Mouse (Mus musculus): Measurements from ENCODE around the gene Ifitm6.
A peak's percentile ranks its signal among the peaks of the same experiment; 100 is the strongest.
"Not testable (repeated sequence)": the region's sequence is repeated elsewhere in the genome, so short reads cannot be mapped to it uniquely, and the experiment has no call there.

Gene Ifitm6

DNA sequence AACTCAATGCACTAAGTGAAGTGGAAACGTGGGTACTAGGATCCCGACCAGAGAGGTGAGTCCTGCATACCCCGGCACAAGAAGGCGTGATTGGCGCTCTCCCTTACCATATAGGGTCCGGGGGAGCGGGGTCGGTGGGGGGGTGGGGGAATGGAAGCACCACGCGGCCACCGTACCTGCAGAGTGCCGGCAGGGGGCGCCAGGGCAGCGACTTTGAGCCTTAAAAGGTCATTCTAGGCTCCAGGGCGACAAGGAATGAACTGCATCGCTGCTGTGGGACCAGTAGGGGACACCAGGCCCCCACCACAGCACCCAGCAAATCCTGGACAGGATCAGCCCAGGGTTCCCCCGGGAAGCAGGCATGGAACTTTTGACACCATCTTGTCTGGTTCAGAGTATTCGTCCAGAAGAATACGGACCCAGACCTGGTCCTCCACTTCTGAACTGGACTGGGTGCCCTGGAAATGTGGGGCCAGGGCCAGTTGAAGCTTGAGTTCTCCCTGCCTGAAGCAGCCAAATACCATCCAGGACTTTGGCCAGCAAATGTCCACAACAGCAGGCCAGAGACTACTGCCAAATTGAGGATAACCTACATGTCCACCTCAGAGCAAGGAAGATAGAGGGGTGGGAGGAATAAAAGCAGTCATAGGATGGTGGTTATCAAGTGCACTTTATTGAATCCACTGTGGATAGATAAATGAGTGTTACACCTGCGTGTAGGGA is 8.6 kb downstream of the Ifitm6 start:
- DNase-seq (ENCODE audit: low read depth, low spot score), result peak; percentile 88

DNA sequence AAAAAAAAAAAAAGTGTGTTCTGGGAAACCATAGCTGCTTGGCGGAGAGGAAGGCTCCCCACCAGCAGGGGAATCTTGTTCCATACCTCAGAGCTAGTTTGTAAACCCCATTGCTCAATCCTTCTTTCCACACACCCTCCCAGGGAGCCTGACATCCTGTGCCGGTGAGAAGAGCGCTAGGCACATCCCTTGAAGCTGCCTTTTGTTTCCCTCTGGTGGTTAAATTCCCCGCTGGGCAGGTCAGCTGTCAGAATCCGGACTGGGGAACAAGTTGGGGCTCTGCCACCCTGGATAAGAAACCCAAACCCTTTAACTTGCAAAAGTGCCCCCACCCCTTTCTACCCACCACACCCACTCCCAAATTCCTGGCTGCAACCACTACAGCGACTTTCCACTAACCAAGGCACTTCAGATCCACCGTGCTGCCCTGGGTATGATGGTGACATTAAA is 9.4 kb downstream of the Ifitm6 start:
- DNase-seq (ENCODE audit: low read depth, low spot score), result peak; percentile 9

DNA sequence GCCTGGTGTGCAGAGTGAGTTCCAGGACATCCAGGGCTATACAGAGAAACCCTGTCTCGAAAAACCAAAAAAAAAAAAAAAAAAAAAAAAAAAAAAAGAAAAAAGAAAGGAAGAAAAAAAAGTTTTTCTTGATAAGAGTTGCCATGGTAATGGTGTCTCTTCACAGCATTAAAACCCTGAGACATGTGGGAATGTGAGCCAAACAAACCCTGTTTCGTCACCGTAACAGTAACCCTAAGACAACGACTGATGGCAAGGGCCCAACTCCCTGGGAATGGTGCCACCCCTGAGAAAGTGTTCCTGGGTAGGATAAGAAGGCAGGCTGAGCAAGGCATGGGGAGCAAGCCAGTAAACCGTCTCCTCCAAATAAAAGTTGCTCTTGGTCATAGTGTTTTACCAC is 10.8 kb downstream of the Ifitm6 start:
- no peak for DNase-seq (ENCODE audit: low read depth, low spot score)

DNA sequence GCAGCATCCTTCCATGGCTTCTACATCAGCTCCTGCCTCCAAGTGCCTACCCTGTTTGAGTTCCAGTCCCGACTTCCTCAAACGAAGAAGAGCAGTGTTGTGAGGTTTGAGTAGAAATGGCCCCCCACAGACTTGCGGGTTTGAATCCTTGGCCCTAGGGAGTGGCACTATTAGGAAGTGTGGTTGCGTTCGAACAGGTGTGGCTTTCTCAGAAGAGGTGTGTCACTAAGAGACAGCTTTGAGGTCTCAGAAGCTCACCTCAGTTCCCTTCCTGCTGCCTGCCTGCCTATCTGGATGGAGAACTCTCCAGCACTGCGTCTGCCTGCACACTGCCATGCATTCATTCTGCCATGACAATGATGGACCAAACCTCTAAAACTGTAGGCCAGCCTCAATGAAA is 11.3 kb downstream of the Ifitm6 start:
- no peak for DNase-seq (ENCODE audit: low read depth, low spot score)

DNA sequence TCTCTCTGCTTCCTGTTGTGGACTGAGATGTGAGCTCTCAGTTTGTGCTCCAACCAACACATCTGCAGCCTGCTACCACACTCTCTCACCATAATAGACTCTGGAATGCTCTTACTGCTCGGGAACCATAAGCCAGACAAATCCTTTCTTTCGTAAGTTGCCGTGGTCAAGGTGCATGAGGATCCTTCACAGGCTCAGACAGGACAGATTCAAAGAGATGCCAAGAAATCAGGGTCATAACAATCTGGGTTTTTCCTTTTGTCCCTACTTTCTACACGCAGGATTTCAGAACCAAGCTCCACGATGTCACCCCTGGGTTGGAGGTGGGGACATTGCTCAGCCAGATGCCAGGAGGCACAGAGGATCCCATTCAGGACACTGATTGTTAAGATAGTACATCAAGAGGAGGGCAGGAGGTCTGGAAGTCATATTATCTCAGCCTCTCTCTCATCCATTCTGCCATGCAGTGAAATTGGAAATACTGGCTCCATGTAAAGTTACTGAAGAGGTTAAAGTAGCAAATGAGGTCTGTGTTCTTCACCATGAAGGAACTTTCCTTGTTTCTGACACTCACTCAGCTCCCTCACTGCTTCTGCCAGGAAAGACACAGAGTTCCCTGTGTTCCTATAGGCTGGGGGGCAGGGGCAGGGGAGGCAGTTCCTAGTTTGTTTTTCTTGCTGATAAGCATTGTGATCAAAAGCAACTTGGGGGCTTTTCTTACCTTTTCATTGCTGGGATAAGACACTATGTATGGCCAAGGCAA is 14.3 kb downstream of the Ifitm6 start:
- DNase-seq (ENCODE audit: low read depth, low spot score), result no peak

DNA sequence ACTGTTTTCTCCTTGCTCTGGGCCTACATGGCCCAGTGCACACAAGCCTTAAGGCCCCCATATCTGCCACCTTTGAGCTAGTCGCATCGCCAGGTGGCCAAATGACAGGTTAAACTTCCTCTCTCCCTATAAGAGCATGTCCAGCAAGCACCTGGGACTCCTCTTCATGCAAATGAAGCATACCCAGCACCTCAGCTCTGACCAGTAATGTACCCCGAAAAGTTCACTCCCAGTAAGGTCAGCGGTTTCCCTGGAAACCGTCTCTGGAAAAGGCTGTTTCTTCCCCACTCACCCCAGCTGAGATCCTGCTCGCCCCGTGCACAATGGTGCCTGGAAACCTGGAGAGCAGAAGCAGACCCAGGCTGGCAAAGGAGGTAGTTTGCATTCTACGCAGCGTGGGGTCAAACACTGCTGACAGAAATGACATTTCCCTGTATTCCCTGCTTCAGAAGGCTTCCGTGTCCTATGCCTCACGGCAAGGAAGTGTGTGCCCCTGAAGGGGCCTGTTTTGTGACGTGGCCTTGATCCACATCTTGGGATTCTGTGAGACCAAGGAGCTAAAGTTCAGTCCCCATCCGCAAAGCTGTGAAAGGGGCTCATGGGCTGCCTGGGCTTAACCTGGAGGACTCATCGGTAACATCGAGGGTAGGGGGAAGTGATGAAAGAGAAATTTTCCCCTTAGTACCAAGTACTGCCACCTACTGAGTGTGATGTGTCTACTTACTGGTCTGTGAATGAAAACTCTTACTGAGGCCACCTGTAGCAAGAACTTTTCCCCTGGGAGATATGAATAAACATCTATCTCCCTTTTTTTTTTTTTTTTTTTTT is 16.6 kb downstream of the Ifitm6 start:
- no peak for DNase-seq (ENCODE audit: low read depth, low spot score)

DNA sequence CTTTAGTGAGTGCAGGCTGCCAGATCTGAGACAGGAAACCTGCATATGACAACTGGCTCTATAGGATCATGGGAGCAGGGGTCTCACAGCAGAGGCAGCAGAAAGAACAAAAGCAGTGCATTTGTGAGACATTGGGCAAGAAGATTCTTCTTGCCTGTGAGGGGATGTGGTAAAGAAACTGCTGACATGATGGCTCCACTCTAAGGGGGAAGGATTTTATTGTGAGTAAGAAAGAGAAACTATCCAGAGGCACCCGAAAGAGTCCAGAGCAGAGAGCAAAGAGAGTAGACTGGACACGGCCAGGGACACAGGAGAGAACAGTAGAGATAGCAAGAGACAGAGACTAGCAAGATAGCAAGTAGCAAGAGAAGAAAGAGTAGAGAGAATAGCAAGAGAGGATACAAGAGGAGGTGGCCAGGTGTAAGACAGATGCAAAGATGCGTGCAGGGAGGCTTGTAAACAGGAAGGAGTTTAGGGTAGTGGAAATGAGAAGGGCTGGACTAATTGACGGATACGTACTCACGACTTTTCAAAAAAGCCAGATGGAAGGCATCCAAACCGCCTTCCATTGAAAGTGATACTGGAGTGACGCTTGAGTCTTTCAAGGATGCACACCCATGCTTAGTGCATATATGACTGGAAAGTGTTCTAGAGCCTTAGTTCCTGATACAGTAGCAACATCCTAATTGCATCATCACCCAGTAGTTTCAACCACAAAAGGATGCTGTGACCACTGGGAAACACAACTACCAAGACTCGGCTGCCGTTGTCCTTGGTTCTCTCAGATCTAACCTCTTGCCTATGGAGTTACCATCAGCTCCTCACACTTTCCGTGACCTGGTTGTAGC is 18.6 kb downstream of the Ifitm6 start:
- DNase-seq (ENCODE audit: low read depth, low spot score), result peak; percentile 33

DNA sequence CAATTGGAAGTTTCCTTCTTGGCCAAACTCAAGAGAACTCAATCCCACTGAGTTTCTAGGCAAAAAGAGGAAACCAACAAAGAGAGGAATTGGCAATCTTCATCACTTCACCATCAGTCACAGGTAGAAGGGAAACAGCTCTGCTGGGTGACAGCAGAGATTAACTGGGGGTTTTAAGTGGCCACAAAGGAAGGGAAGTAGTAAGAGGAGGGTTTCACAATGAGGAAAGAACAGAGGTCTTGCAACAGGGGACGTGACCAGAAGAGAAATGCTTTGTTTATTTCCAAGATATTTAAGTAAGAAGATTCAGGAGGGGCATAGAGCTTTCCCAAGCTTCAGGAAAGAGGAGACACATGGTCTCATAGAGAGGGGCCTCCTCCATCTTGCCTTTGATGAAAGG is 19.9 kb downstream of the Ifitm6 start:
- no peak for DNase-seq (ENCODE audit: low read depth, low spot score)

DNA sequence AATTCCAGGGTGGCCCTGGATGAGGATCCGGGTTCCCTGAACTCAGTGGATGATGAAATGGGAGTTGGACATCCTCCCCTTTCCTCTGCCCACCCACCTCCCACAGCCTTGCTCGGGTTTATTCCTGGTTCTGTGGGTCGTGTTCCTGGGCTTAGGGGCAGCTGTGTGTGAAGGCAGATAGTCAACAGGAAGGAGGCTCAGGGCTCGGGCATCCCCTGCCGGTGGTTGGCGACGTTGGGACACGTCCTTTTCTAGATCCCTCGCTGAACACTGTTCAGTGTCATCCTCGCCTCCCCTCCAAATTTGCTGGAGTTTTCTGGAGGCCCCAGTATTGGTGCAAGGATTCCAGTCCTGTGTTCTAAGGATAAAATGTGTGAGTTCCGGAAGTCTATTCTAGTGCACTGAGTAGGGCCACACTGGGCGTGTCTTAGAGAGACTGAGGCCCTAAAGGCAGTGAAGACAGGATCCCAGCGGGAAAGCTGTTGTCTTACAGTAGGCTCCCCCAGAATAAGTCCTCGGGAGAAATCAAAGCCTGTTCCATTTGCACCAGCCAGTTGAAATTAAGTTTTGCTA is 26.5 kb downstream of the Ifitm6 start:
- DNase-seq (ENCODE audit: low read depth, low spot score), result peak; percentile 47

DNA sequence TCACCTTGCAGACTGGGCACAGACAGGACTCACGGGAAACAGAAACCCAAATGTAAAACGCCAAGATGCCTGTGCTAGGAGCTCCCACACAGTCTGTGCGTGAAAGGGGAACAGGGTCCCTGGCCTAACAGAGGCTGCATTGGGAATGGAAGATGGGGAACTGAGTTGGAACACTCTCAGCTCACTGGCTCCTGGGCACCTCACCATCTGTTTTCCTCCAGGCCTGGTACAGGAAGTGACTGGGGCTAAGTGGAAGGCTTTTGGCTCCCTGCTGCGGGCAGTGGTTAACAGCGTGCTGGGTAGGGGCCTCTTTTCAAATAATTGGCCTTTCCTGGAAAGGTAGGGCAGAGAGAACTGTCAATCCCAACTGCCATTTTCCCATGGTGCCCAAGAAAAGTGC is 27.1 kb downstream of the Ifitm6 start:
- peak; percentile 8 for DNase-seq (ENCODE audit: low read depth, low spot score)

DNA sequence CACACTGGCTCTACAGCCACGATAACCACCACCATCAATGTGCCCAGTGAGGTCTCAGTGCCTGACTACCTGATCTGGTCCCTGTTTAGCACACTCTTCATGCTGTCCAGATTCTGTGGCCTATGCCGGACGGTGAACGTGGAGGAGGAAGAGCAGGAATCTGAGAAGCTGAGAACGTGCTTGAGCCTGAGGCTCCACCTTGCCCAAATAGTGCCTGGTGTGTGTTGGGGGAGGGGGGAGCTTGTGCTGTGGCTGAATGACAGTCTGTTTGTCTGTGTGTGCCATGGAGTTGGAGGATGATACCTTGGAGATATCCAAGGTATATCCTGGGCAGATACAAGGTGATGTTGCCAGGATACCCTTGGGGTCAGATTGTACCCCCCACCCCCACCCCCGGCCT is 27.5 kb downstream of the Ifitm6 start:
- DNase-seq (ENCODE audit: low read depth, low spot score), result peak; percentile 11

DNA sequence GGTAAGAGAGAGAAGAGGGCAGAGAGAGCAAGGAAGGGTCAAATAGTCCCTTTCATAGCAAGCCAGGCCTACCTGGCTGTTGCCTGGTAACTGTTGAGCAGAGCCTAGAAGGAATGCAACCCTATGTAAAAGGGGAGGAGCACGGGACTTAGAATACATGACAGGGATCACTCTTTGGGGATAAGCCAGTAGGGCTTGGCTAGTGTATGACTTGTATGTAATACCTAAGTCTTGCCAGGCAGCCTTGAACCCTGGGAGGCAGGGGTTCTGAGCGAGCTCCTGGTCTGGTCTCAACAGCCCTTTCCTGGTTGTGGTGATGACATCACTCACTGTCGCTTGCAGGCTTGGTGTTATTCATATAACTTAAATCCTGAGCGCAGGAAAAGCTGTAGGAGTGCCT is 28.7 kb downstream of the Ifitm6 start:
- no peak for DNase-seq (ENCODE audit: low read depth, low spot score)

DNA sequence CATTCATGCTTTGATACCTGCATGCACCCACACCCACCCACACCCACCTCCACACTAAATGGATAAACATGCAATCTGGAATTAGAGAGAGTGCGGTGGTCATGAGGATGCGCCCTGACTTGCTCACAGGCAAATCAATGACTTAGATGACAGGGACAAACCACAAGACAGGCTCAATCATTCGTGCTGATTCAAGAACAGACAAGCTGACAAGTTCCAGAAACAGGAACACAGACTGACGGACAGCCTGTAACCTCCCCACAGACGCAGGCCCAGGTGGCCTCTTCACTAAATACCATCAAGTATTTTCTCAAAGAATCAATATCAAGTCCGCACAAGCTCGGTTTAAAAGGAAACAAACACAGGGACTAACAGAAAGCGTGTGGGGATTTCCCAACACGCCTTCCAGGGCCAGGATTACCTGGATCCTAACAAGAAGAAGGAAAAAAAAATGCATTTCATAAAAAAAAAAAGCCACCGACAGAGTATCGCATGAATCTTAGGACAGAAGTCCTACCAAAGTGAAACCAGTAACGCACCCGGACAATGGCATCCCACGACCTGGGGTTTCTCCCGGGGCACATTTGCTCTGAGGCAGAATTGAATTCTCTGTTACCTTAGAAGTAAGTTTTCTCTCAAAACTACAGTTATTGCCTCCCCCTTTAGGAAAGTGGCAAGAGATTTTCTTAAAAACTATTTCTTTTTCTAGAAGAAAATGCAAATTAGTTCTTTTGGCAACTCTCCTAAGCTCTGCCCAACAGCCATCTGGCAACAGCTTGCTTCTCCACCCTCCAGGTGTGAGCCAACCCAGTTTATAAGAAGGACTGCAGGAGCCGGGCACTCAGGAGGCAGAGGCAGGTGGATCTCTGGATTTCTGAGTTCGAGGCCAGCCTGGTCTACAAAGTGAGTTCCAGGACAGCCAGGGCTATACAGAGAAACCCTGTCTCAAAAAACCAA is 30.3 kb downstream of the Ifitm6 start:
- no peak for DNase-seq (ENCODE audit: low read depth, low spot score)

DNA sequence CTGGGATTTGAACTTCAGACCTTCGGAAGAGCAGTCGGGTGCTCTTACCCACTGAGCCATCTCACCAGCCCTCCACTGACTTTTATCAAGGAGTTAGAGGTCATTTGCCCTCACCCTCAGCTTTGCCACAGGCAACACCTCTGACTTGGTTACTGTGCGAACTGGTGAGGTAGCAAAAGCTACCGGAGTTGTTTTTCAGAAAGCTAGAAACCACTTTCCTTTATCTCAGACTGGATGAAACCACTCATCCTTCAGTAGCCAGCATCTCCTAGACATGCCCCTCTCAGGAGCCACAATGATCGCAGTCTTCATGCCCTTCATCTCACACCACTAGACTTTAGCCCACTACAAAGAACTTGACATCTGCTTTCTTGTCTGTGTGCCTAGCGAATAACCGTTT is 34.8 kb downstream of the Ifitm6 start:
- no peak for DNase-seq (ENCODE audit: low read depth, low spot score)

DNA sequence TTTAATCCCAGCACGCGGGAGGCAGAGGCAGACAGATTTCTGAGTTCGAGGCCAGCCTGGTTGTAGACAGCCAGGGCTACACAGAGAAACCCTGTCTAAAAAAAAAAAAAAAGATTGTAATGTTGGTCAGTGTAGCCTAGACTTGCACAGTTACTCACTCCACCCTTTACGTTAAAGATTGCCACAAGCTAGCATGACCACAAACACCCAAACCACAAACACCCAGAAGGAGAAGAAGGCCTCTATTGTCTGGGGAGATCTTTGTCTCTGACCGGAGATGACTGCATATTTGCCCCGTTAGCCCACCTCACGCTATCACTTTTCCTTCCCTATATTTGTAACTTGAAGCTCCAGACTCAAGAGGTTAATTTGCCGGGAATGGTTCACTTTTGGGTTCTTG is 36.0 kb downstream of the Ifitm6 start:
- DNase-seq (ENCODE audit: low read depth, low spot score), result no peak

DNA sequence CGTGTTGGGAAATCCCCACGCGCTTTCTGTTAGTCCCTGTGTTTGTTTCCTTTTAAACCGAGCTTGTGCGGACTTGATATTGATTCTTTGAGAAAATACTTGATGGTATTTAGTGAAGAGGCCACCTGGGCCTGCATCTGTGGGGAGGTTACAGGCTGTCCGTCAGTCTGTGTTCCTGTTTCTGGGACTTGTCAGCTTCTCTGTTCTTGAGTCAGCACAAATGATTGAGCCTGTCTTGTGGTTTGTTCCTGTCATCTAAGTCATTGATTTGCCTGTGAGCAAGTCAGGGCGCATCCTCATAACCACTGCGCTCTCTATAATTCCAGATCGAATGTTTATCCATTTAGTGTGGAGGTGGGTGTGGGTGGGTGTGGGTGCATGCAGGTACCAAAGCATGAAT is 41.0 kb downstream of the Ifitm6 start:
- DNase-seq (ENCODE audit: low read depth, low spot score), result not testable (repeated sequence)

DNA sequence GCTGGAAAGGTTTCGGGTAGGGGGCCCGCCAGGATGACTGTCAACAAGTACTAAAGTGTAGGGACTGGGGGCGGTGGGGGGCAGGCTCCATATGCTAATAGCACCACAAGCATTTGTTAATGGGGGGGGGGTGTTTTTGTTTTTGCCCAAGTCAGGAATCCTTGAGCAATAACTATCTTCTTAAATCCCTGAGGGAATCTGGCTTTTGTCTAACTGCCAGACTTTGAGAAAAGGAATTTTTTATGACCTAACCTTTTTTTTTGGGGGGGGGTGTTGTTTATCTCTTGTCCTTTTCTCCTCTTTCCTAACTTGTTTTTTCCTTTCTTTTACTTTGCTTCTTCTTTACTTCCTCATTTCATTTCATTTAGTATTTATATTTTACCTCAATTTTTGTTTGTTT is 42.3 kb downstream of the Ifitm6 start:
- no peak for DNase-seq (ENCODE audit: low read depth, low spot score)

DNA sequence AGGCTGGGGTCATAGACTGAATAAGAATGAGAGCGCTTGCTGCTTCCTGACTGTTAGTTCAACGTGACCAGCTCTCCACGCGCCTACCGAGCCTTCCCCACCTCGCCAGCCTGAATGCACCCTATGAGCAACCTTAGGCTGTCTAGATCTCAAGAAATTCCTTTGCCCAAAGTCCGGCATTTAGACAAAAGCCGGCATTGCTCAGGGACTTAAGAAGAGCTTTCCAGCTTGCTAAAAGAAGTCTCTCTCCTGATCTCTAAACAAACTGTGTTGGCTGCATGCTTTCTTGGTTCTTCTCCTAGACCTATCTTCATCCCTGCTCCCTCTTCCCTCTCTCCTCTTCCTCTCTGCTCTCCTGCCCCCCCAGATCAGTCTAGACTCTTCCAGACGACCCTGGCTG is 42.8 kb downstream of the Ifitm6 start:
- no peak for DNase-seq (ENCODE audit: low read depth, low spot score)

DNA sequence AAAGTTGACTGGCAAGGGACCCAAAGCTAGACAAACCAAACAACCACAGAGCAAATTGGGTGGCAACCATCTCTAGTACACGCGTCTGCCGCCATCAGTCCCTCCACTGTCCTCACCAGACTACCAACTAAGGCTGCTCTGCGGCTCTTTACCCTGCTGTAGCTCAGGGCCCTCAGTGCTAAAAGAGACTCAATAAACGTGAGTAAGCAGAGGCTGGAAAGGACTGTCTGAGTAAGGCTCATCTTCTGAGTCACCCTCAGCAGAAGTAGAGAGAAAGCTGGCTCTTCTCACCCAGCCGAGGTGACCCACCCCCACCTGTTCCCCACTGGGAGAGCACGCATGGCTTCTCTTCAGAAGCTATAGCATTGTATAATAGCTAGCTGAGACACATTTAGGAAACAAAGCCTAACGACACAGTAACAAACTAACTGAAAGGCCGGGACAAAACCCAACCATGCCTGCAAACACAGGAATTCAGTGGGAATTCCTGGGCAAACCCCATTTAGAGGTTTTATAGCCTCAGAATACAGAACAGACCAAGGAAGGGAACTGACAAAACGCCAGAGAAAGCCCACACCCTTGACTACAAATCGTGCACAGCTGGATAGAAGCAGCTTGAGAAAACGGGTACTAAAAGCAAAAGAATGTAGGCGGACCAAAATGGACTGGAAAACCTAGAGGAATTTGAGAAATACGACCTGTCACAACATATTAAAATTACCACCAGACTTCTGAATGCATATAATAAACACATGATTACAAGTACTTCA is 44.1 kb downstream of the Ifitm6 start:
- DNase-seq (ENCODE audit: low read depth, low spot score), result no peak

All from CD4-positive, CD25-positive, alpha-beta regulatory T cell, adult 2 months (primary cell).